Mouse (Mus musculus) urinary bladder, postnatal 4 days (tissue): ENCODE data around the gene Gm10272.
"Not testable (repeated sequence)": the region's sequence is repeated elsewhere in the genome, so short reads cannot be mapped to it uniquely, and the experiment has no call there.

Experiments used
- DNase-seq, 2 experiments: peaks; one replicate each; pipeline ENCODE4 v3.0.0; 2021 to 2022; ENCODE audit warnings: low spot score in 2 of 2

Gene Gm10272

DNA sequence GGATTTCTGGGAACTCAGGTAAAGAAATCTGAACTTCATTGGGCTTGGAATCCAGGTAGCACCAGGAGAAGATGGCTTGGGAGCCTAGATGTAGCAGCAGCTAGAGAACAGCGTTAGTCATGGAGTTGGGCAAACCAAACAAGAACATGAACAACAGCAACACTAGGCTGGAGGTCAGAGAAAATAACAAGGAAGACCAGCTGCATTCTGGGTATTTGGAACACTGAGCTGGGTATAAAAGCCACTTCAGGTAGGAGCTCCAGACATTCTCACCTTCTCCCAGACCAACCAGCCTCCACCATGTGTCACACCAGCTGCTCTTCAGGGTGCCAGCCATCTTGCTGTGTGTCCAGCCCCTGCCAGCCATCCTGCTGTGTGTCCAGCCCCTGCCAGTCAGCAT lies at the start of gene Gm10272:
Gene Gm10272, plus strand, starts transcription at position 301 of the 400 bp plus-strand sequence.
- no peak for DNase-seq

DNA sequence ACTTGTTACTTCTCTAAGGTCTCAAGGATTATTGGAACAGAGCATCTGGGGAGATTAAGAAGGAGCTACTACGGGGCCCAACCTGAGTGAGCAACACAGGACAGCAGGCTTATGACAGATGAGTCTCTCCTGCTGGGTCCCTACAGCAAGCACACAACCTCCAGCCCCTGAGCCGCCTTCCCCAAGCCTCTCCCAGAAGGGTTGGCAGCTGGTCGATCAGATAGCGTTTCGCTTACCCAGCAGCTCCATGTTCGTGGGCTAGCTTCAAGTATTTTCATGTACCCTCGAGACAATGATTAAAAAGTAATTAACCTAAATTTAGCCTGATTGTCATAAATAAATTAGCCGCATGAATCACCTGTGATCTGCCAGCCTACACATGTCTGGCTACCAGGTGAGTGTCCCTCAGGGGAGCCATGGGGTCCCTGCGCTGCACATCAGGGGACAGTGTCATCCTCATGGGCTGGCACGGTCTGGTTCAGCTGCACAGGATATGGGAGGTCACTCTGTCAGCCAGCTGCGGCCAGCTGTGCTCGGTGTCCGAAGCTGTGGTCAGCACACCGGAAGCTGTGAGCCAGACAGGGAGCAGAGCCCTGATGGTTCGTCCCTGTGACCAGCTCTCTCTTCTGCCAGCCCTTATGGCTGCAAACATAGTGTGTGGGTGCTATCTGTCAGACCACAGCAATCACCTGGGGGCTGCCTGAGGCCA lies 48.0 kb upstream of the Gm10272 start:
- peak in 1 of 2 experiments; percentile 34 for DNase-seq

- DNase-seq, result no peak
Measured at GRCm38 (mm10) chr10:77663949-77664665, 42.3 kb upstream of the Gm10272 start.

- DNase-seq, result no peak
Measured at GRCm38 (mm10) chr10:77666342-77666741, 40.1 kb upstream of the Gm10272 start.

DNA sequence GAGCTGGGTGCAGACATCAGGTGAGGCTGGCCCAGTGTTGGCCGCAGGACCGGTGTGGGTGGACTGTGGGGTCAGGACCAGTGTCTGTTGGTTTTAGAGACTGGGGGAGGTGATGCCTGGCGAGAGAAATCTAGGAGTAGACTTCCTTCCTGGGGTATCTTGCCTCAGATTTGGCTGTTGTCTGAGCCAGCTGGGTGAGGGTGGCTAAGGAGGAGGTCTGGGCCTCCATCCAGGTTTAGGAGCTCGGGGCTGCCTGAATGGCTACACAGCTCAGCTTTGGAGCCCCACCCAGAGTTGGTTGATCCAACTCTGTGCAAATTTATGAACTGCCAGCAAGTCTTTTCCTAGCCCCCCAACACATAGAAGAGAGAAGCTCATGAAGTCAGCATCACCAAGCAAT lies 39.0 kb upstream of the Gm10272 start:
- no peak for DNase-seq

- no peak for DNase-seq
Measured at GRCm38 (mm10) chr10:77670710-77671109, 35.7 kb upstream of the Gm10272 start.

DNA sequence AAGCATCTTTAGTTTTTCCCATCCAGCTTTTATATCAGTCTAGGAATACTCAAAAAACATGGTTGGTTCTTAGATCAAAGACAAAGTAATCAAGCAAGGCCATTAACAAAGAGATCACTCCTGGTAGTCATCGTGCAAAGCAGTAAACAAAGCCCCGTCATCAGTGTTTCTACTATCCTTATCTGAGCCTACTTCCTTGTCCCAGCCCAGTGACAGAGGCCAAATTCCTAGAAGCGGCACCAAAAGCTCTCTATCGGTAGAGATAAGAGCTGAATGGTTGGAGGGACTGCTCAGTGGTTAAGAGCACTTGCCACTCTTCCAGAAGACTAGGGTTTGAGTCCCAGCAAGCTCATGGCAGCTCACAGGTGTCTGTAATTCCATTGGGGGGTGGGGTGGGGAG lies 34.9 kb upstream of the Gm10272 start:
- no peak for DNase-seq

- DNase-seq, result no peak
Measured at GRCm38 (mm10) chr10:77673765-77674164, 32.7 kb upstream of the Gm10272 start.

DNA sequence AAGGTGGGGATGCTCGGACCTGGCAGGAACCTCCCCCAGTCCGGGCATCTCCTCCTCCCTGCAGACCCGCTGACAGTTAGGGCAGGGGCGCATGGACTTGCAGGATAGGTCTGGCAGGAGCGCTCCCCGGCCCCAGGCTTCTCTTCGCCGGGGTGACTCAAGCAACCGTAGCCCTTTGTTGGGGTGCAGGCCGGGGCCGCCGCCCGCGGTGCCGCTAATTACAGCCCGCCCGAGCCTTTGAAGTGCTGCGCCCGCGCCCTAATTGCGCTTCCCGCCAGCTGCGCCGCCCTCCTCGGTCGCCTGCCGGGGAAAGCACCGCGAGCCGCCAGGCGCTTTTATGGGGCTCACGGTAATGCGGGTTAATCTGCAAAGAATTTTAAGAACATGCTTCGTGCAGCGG lies 28.9 kb upstream of the Gm10272 start:
- DNase-seq, result no peak

DNA sequence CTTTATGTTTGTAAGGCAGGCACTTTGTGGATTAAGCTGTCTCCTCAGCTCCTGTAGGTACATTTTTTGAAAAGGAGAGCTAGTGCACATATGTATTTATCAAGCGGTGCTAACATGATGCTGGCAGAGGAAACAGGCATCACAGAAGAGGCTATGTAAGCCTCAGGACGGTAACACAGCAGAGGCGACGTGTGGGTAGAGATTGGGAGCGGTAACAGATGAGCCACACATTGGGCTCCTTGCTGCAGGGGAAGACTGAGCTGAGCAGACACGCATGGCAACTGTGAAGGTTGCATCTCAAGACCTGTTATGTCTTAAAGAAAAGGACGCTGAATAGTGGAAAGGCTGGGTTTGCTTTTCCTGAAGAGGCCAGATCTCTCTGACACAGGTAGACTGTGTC lies 23.4 kb upstream of the Gm10272 start:
- DNase-seq, result no peak

GRCm38 (mm10) chr10:77684181-77684580 lies 22.2 kb upstream of the Gm10272 start:
- no peak for DNase-seq

DNA sequence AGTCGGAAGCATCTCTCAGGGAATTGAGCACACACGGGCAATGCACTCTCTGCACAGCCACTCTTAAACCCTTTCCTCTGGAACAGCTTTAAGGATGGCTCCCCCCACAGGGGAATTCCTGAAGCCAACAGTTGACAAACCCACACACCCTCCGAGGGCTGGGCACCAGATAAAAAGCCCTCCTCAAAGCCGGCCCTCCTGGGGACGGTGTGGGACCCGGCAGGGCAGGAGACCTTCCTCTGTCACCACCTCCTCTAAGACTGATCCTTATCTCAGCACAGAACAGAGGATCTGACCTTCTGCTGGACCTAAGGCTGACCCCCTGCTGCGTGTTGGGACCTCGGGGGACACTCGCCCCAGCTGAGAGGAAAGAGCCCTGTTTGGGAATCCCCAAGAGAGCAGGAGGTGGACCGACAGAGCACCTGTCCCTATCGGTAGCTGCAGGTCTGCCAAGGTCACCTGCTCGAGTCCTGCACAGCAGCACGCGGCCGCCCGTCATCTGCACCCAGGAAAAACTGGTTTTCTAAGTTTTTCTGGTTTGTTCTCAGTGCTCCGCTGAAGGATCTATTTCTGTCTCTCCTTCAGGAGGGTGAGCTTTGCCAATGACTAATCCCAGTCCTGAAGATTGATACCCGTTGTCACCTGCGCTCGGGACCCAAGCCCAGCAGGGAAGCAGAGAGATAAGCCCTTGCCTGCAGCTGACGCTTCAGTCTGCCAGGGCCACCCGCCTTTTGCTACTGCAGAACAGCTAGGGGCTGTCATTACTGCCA lies 20.3 kb upstream of the Gm10272 start, which contains the start of gene Tspear:
Gene Tspear, plus strand, starts transcription at position 675 of the 770 bp plus-strand sequence.
- DNase-seq, result no peak

- DNase-seq, result no peak
Measured at GRCm38 (mm10) chr10:77687021-77687420, 19.4 kb upstream of the Gm10272 start.

DNA sequence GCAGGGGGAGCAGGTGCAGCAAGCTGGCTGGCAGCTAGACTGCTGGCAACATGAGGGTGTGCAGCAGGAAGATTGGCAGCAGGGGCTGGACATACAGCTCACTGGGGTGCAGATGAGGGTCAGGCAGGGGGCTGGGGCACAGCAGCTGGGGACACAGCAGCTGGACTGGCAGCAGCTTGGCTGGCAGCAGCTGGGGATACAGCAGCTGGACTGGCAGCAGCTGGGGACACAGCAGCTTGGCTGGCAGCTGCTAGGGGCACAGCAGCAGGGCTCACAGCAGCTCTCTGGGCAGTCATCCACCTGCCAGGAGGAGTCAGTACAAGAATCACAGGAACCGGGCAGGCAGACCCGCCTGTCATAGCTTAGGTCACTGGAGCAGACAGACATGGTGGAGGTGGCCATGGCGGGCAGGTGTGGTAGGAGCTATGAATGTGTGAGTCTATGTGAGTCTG lies 16.0 kb upstream of the Gm10272 start, which contains the start of gene Gm19402:
Gene Gm19402, minus strand, starts transcription at position 402 of the 452 bp plus-strand sequence.
- not testable (repeated sequence) for DNase-seq

DNA sequence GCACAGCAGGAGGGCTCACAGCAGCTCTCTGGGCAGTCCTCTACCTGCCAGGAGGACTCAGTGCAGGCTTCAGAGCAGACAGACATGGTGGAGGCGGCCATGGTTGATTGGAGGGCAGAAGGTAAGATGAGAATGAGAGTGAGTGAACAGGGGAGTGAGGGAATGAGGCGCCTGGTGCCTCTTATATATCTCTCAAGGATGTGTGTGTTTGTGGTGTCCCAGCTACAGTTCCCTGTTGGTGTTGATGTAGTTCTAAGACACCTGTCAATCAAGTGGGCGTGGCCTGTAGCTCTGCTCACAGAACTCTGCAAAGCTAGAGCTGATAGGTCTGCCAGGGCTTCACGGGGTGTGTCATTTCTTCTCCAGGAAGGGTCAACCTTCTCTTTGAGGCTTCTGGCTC lies 9.3 kb upstream of the Gm10272 start, which contains the start of gene Gm9508:
Gene Gm9508, minus strand, starts transcription at position 101 of the 400 bp plus-strand sequence.
- DNase-seq, result no peak

GRCm38 (mm10) chr10:77709831-77710230 lies 3.4 kb downstream of the Gm10272 start:
- no peak for DNase-seq

- not testable (repeated sequence) for DNase-seq
Measured at GRCm38 (mm10) chr10:77711157-77711556, 4.7 kb downstream of the Gm10272 start, which contains the start of gene Gm10024. Gene Gm10024, plus strand, starts transcription at chr10:77711457.

GRCm38 (mm10) chr10:77713734-77714133 lies 7.3 kb downstream of the Gm10272 start:
- DNase-seq, result no peak

DNA sequence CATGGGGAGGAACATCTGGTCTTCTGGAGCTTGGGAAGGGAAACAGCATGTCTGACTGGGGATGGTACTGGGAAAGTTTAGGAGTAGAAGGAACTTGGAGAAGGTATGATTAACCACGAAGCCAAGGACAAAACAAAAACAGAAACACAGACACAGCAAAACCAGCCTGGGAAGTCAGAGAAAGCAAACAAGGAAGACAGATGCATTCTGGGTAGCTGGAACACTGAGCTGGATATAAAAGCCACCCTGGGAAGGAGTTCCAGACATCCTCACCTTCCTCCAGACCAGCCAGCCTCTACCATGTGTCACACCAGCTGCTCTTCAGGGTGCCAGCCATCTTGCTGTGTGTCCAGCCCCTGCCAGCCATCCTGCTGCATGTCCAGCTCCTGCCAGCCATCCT lies 9.1 kb downstream of the Gm10272 start, which contains the start of gene Gm10142:
Gene Gm10142, plus strand, starts transcription at position 301 of the 400 bp plus-strand sequence.
- DNase-seq, result no peak

DNA sequence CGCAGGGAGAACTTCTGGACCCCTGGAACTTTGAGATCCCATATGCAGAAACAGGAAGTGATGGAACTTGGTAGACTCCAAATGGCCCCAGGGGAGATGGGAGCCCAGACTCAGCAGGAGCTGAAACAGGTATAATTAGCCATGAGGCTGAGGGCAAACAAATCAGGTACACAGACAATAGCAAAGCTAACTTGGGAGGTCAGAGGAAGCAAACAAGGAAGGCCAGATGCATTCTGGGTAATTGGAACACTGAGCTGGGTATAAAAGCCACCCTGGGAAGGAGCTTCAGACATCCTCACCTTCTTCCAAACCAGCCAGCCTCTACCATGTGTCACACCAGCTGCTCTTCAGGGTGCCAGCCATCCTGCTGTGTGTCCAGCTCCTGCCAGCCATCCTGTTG lies 13.9 kb downstream of the Gm10272 start, which contains the start of gene Krtap12-1:
Gene Krtap12-1, plus strand, starts transcription at position 301 of the 400 bp plus-strand sequence.
- not testable (repeated sequence) for DNase-seq

- no peak for DNase-seq
Measured at GRCm38 (mm10) chr10:77724855-77725254, 18.4 kb downstream of the Gm10272 start.

GRCm38 (mm10) chr10:77726186-77726585 lies 19.8 kb downstream of the Gm10272 start, which contains the start of gene Gm10100:
Gene Gm10100, plus strand, starts transcription at chr10:77726486.
- DNase-seq, result no peak
